Mouse (Mus musculus): ENCODE results near the gene Ndufa3.

DNA sequence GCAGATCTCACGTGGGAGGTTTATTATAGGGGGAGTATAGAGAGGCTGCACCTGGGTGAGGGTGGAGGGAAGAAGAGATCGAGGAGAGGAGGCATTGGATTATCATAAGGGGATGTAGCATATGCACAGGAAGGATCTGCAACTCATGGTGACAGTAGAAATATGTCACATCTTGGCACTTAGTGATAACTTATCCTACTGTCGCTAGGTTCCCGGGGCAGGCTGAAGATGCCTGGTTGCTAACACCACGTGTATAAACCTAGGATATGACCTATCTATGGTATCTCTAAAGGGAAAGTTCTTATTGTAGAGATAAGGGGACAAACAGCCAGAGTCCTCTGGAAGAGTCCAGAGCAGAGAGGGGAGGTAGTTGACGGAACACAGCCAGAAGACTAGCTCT, 31.4 kb upstream of the Ndufa3 start:
- no peak for TF ChIP-seq POLR2A (IDR thresholded peaks at IDR 0.05; ENCODE audit: borderline replicate concordance, low read depth, low read length)
- TF ChIP-seq CTCF (IDR thresholded peaks at IDR 0.05; ENCODE audit: low read depth, low read length), result no peak

All from bone marrow macrophage, adult 2 months (primary cell).